Mouse (Mus musculus): Measurements from ENCODE around the gene Gfap.

GRCm38 (mm10) chr11:102859933-102860332, 40.8 kb downstream of the Gfap start:
- TF ChIP-seq MAX (IDR thresholded peaks at IDR 0.05; ENCODE audit: low read depth) (no peak), USF1 (IDR thresholded peaks at IDR 0.05; ENCODE audit: low read depth) (no peak), TCF3 (IDR thresholded peaks at IDR 0.05; ENCODE audit: insufficient read length, low read depth) (no peak), REST (IDR thresholded peaks at IDR 0.05; ENCODE audit: insufficient read depth, insufficient read length) (no peak), MYOD1 (IDR thresholded peaks at IDR 0.05; ENCODE audit: control insufficient read depth in 1 of 3, insufficient read length in 2 of 3, low read depth in 2 of 3) (no peak), POLR2A (IDR thresholded peaks at IDR 0.05; ENCODE audit: insufficient read length, low read depth) (no peak), CEBPB (IDR thresholded peaks at IDR 0.05; ENCODE audit: insufficient read depth, poor library complexity, severe bottlenecking) (no peak)

Measured in myocyte (in vitro differentiated cells).